Mouse (Mus musculus) limb, embryonic 14.5 days (tissue): ENCODE data around the gene Pitpnb. TPM values are rescaled to one million over a fixed set of nuclear protein-coding genes. Genes with fewer than 3 reads are reported as not detected.

ENCODE experiments used
- ATAC-seq: fragments of 200-750 bp; cut with Nextera tagmentation; 2 replicates; pipeline ENCODE4 v1.8.0; 2017; ENCODE audit warnings: low read depth, moderate number of reproducible peaks, moderate TSS enrichment; ENCODE audit not compliant: low FRiP score
- DNase-seq: peaks from one replicate; pipeline ENCODE4 v3.0.0-alpha.2; 2015; ENCODE audit warnings: low spot score
- H3K27ac ChIP-seq: fragments of 300-500 bp; sonication (generic); replicated peaks from 2 replicates; pipeline ENCODE4 v1.5.1; 2014; ENCODE audit warnings: low read depth, mild to moderate bottlenecking, low read length, moderate library complexity, mixed read lengths
- H3K27me3 ChIP-seq: fragments of 300-500 bp; sonication (generic); 2 replicates; pipeline ENCODE4 v1.6.1; 2014; ENCODE audit warnings: low read length, mixed read lengths; ENCODE audit not compliant: control insufficient read depth, insufficient read depth
- H3K36me3 ChIP-seq: fragments of 300-500 bp; sonication (generic); 2 replicates; pipeline ENCODE4 v1.6.1; 2014; ENCODE audit warnings: mild to moderate bottlenecking, low read length, moderate library complexity, mixed read lengths; ENCODE audit not compliant: control insufficient read depth, insufficient read depth
- H3K4me1 ChIP-seq: fragments of 300-500 bp; sonication (generic); 2 replicates; pipeline ENCODE4 v1.6.1; 2014; ENCODE audit warnings: antibody characterized with exemption, low read length, mixed read lengths; ENCODE audit not compliant: control insufficient read depth, insufficient read depth
- H3K4me2 ChIP-seq: fragments of 300-500 bp; sonication (generic); replicated peaks from 2 replicates; pipeline ENCODE4 v1.6.1; 2014; ENCODE audit warnings: low read depth, mild to moderate bottlenecking, low read length, moderate library complexity; ENCODE audit not compliant: severe bottlenecking
- H3K4me3 ChIP-seq: fragments of 300-500 bp; sonication (generic); replicated peaks from 2 replicates; pipeline ENCODE4 v1.5.1; 2014; ENCODE audit warnings: low read length
- H3K9ac ChIP-seq: fragments of 300-500 bp; sonication (generic); 2 replicates; pipeline ENCODE4 v1.6.1; 2014; ENCODE audit warnings: mild to moderate bottlenecking, low read depth, low read length, moderate library complexity; ENCODE audit not compliant: severe bottlenecking
- H3K9me3 ChIP-seq: fragments of 300-500 bp; sonication (generic); 2 replicates; pipeline ENCODE4 v1.6.1; 2016; ENCODE audit warnings: low read length; ENCODE audit not compliant: control insufficient read depth
- POLR2A ChIP-seq: fragments of 200-500 bp; IDR thresholded peaks from 2 replicates; pipeline ENCODE4 v1.8.0; 2012; ENCODE audit warnings: inconsistent platforms, mild to moderate bottlenecking, moderate library complexity, borderline replicate concordance; ENCODE audit not compliant: insufficient read depth, insufficient read length; ENCODE audit errors: extremely low read depth
- WGBS: fragments of 180-500 bp; shearing (Covaris S2); extraction: QIAGEN DNeasy Blood & Tissue Kit; methylation state at CpG from one replicate; pipeline ENCODE4 v1.1.7; 2014; 5-methylcytosine and 5-hydroxymethylcytosine counted together
- polyA plus RNA-seq, 2 experiments: library from polyadenylated mRNA; depleted of rRNA in 1 of 2; stranded (reverse) in 1 of 2; unstranded in 1 of 2; fragments of >200 nt; fragmentation: Nextera tagmentation in 1 of 2; extraction: Ambion mirVana in 1 of 2; gene quantifications; 2 replicates each; pipeline versions ENCODE4 v1.2.1 to v1.2.3; 2012 to 2014

The Pitpnb gene
- polyA plus RNA-seq (2012; rRNA removed) (89.6 and 96.0 TPM in 2 replicates), polyA plus RNA-seq (2014; fragmentation: Nextera tagmentation; extraction: Ambion mirVana) (103 and 110 TPM in 2 replicates)

DNA sequence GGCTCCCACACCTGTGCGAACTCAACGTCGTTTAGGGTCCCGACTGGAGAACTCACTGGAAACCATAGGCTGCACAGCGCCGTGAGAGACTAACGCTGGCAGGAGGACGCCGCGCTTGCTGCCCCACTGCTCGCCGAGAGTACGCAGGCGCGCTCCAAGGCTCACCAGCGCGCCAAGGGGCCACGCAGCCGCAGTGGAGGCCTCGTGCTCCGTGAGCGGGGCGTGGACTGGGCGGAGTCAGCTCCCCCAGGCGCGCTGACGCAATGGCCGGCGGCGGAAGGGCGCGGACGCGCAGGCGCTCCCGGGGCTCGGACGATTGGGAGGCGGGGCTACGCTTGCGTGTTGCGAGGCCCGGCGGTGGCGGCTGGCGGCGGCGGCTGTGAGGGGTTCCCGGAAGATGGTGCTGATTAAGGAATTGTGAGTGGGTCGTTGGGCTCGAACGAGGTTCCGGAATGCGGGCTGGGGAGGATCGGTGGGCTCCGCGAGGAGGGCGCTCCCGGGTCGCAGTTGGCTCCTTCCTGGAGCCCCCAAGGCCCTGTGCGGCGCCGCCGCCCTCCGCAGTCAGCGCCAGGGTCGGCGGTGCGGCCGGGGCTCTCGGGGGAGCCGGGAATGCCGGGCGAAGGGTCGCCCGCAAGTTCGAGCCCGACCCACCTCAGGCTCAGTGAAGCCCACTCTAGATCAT lies at the start of gene Pitpnb:
Gene Pitpnb (plus strand): TSS at position 347 of the 682 bp plus-strand sequence.
- Histone ChIP-seq H3K27me3 (no peaks in the 10 kb centered on the region), H3K4me1 (peaks cover 13% of the 10 kb centered on the region), H3K27ac (peak within 1 kb of the TSS; percentile 85), H3K9me3 (no peaks in the 10 kb centered on the region), H3K4me2 (peak within 1 kb of the TSS; percentile 69), H3K4me3 (peak within 1 kb of the TSS; percentile 92), H3K9ac (peak within 1 kb of the TSS; percentile 91), H3K36me3 (peaks cover 8% of the 10 kb centered on the region)
- DNase-seq (peak; percentile 96), ATAC-seq (peak; percentile 97)
- TF ChIP-seq POLR2A: peak; percentile 89; the same call in 1 of the 2 replicates
- under 1% methylated on average over 34 of the region's 78 CpGs for WGBS

DNA sequence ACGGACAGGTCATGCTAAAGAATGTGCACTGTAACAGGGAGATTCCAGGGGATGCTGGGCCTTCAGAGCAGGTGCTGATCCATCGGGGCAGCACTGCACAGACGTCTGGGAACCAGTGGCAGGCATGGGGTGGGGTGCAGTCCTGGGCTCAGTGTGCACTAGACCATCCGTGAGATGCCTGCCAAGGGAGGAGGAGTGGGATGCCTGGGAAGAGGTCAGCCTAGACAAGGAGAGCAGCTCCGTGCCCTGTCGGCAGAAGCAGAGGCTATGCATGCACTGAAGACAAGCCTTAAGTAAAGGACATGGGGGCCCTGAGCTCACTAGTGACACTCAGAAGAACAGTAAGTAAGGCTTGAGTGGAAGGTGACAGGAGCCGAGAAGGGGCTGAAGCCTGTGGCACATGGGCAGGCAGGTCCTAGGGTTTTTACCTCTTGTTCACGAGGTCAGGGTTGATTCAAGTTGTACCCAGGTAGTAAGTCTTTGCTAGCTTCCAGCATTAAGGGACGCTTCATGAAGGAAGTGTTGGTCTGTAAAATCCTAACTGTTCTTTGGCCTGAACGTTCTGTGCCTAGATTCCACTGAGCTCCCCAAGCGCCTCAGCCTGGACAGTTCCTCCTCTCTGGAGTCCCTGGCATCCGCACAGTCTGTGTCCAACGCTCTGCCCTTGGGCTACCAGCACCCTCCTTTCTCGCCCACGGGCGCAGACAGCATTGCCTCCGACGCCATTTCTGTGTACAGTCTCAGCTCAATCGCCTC lies 46.0 kb upstream of the Pitpnb start:
- ATAC-seq (no peak), DNase-seq (no peak)
- H3K27me3 ChIP-seq: no peaks in the 10 kb centered on the region
- H3K9ac ChIP-seq: no peak overlapping the region
- no peak overlapping the region for H3K4me3 ChIP-seq
- H3K4me1 ChIP-seq: peaks cover 2% of the 10 kb centered on the region; the same call in 1 of the 2 replicates
- H3K4me2 ChIP-seq: no peak overlapping the region
- TF ChIP-seq POLR2A: no peak
- H3K36me3 ChIP-seq: peaks cover 78% of the 10 kb centered on the region
- no peak overlapping the region for H3K27ac ChIP-seq
- H3K9me3 ChIP-seq: no peaks in the 10 kb centered on the region
- WGBS: 86% methylated on average over 19 of the region's 19 CpGs

DNA sequence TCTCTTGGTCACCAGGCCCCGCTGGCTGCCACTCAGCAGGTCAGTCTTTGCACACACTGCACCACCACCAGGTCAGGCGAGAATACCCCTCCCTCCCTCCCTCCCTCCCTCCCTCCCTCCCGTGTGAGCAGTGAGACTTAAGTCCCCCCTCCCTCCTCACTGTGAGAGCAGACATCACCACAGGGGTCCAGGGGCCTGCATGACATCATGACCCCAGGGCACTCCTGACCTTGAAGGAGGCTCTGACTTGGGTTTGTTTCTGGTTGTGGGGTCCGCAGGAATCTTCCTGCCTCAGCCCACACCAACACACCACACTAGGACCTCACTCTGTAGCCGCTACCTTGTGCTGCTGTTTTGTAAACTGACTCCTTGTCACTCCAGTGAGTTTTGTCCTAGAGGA lies 43.0 kb upstream of the Pitpnb start:
- no peaks in the 10 kb centered on the region for H3K27me3 ChIP-seq
- DNase-seq (no peak), ATAC-seq (no peak)
- WGBS: 73% methylated on average over 5 of the region's 5 CpGs
- peaks cover 49% of the 10 kb centered on the region for H3K36me3 ChIP-seq
- H3K9ac ChIP-seq: no peak overlapping the region
- no peak overlapping the region for H3K4me3 ChIP-seq
- H3K4me1 ChIP-seq: peaks cover 9% of the 10 kb centered on the region; the same call in 1 of the 2 replicates
- H3K9me3 ChIP-seq: no peaks in the 10 kb centered on the region
- H3K4me2 ChIP-seq: no peak overlapping the region
- no peak overlapping the region for H3K27ac ChIP-seq
- no peak for TF ChIP-seq POLR2A

DNA sequence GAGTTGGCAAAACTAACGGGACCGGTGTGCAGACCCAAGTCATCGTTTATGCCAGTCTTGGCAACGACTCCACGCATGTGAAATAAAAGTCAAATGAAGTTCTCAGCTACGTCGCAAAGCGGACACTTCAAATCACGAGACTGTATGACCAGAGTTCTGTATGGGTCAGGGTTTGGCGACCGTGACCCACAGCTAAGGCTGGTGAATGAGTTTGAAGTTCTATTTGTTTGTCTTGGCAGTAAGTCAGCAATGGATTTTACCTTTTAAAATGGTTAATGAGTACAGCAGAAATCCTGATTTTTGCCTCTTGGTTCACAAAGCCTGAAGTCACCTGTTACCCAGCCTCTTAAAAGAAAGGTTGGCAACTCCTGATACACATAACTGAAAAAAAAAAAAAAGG lies 42.1 kb upstream of the Pitpnb start:
- 69% methylated on average over 11 of the region's 11 CpGs for WGBS

DNA sequence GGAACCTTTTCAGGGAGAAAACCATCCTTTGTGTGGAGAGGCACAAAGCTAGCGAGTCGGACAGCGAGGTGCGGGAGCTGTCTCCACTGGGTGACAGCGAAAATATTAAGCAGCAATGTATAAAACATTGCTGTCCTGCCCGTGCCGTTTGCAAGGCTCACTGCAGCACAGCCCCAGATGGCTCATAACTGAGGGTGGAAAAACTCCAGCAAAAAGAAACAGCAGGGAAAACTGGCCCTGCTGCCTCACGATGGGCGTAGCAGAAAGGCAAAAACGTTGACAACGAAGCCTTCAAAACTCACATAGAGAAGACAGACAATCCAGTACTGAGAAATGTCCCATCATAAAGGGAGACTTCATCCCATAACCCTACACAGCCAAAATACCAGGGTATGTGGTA lies 40.5 kb upstream of the Pitpnb start:
- 61% methylated on average over 11 of the region's 11 CpGs for WGBS
- H3K9ac ChIP-seq: no peak overlapping the region
- no peak for TF ChIP-seq POLR2A
- H3K27me3 ChIP-seq: no peaks in the 10 kb centered on the region
- peaks cover 27% of the 10 kb centered on the region for H3K36me3 ChIP-seq
- DNase-seq: no peak
- H3K9me3 ChIP-seq: no peaks in the 10 kb centered on the region
- ATAC-seq: no peak
- no peak overlapping the region for H3K4me2 ChIP-seq
- H3K4me1 ChIP-seq: peaks cover 9% of the 10 kb centered on the region; the same call in 1 of the 2 replicates
- no peak overlapping the region for H3K27ac ChIP-seq
- no peak overlapping the region for H3K4me3 ChIP-seq

More for the DNA sequence above, 42.1 kb upstream of the Pitpnb start:
- ATAC-seq: no peak
- Histone ChIP-seq H3K4me2 (no peak overlapping the region), H3K36me3 (peaks cover 40% of the 10 kb centered on the region), H3K4me3 (no peak overlapping the region), H3K9ac (no peak overlapping the region), H3K4me1 (peaks cover 9% of the 10 kb centered on the region; the same call in 1 of the 2 replicates), H3K27me3 (no peaks in the 10 kb centered on the region), H3K9me3 (no peaks in the 10 kb centered on the region), H3K27ac (no peak overlapping the region)
- TF ChIP-seq POLR2A: no peak
- no peak for DNase-seq
